Mouse (Mus musculus) 416B (cell line): Measurements from ENCODE around the gene Gm10961.

ENCODE experiments used
- DNase-seq: peaks from one replicate; pipeline ENCODE4 v3.0.0; 2011; ENCODE audit warnings: low read depth

Gene Gm10961

GRCm38 (mm10) chr3:107630682-107631522 is at the start of gene Gm10961:
Gene Gm10961 (plus strand): TSS chr3:107631322.
- peak; percentile 48 for DNase-seq

GRCm38 (mm10) chr3:107582130-107582874 is 48.8 kb upstream of the Gm10961 start:
- DNase-seq, result no peak

GRCm38 (mm10) chr3:107582875-107583767 is 48.0 kb upstream of the Gm10961 start:
- no peak for DNase-seq

GRCm38 (mm10) chr3:107583893-107584292 is 47.2 kb upstream of the Gm10961 start:
- no peak for DNase-seq

- no peak for DNase-seq
Observed at GRCm38 (mm10) chr3:107586504-107586903, 44.6 kb upstream of the Gm10961 start.

- DNase-seq, result no peak
Observed at GRCm38 (mm10) chr3:107591612-107592011, 39.5 kb upstream of the Gm10961 start.

- no peak for DNase-seq
Observed at GRCm38 (mm10) chr3:107593632-107594031, 37.5 kb upstream of the Gm10961 start.

GRCm38 (mm10) chr3:107594662-107595263 is 36.4 kb upstream of the Gm10961 start, which contains the start of gene Alx3:
Gene Alx3 (plus strand): TSS chr3:107595031.
- DNase-seq, result no peak

- DNase-seq, result no peak
Observed at GRCm38 (mm10) chr3:107595264-107595937, 35.7 kb upstream of the Gm10961 start.

GRCm38 (mm10) chr3:107595938-107596461 is 35.1 kb upstream of the Gm10961 start:
- DNase-seq, result no peak

- no peak for DNase-seq
Observed at GRCm38 (mm10) chr3:107596559-107596958, 34.6 kb upstream of the Gm10961 start.

GRCm38 (mm10) chr3:107597134-107597533 is 34.0 kb upstream of the Gm10961 start:
- DNase-seq, result no peak

GRCm38 (mm10) chr3:107597586-107598389 is 33.3 kb upstream of the Gm10961 start:
- DNase-seq, result no peak

- no peak for DNase-seq
Observed at GRCm38 (mm10) chr3:107600127-107600526, 31.0 kb upstream of the Gm10961 start.

GRCm38 (mm10) chr3:107605304-107605703 is 25.8 kb upstream of the Gm10961 start:
- peak; percentile 49 for DNase-seq

- no peak for DNase-seq
Observed at GRCm38 (mm10) chr3:107607221-107607620, 23.9 kb upstream of the Gm10961 start.

- DNase-seq, result no peak
Observed at GRCm38 (mm10) chr3:107608808-107609207, 22.3 kb upstream of the Gm10961 start.

GRCm38 (mm10) chr3:107609376-107609775 is 21.7 kb upstream of the Gm10961 start:
- DNase-seq, result no peak

- DNase-seq, result no peak
Observed at GRCm38 (mm10) chr3:107611394-107611793, 19.7 kb upstream of the Gm10961 start.
